Mouse (Mus musculus) T-helper 1 cell (primary cell): ENCODE results near the gene Ptch1.

ENCODE experiments used
- in situ Hi-C: fragments of 300-600 bp; cut with MboI, MseI; formaldehyde crosslinking; loops from one replicate; pipeline ENCODE4 v1.15.1; 2025; ENCODE audit warnings: high pct_unique_total_duplicates

Ptch1 gene

GRCm38 (mm10) chr13:63541510-63541909 lies 31.9 kb downstream of the Ptch1 start:
- in situ Hi-C loops, result no loop called here

- in situ Hi-C loops, result no loop called here
Measured at GRCm38 (mm10) chr13:63540584-63540983, 32.8 kb downstream of the Ptch1 start.

- in situ Hi-C loops, result no loop called here
Measured at GRCm38 (mm10) chr13:63534981-63535380, 38.4 kb downstream of the Ptch1 start.

GRCm38 (mm10) chr13:63530857-63531256 lies 42.5 kb downstream of the Ptch1 start:
- in situ Hi-C loops, result no loop called here

GRCm38 (mm10) chr13:63530371-63530764 lies 43.0 kb downstream of the Ptch1 start:
- in situ Hi-C loops, result no loop called here

- in situ Hi-C loops, result loop anchor here (5.0 kb wide), 1 partner anchor 82 kb away; no protein-coding TSS in a partner anchor
Measured at GRCm38 (mm10) chr13:63529602-63530370, 43.6 kb downstream of the Ptch1 start.

GRCm38 (mm10) chr13:63528852-63529251 lies 44.5 kb downstream of the Ptch1 start:
- in situ Hi-C loops, result loop anchor here (5.0 kb wide), 1 partner anchor 82 kb away; no protein-coding TSS in a partner anchor

GRCm38 (mm10) chr13:63528164-63528675 lies 45.2 kb downstream of the Ptch1 start:
- in situ Hi-C loops, result loop anchor here (5.0 kb wide), 1 partner anchor 81 kb away; no protein-coding TSS in a partner anchor

GRCm38 (mm10) chr13:63525571-63526197 lies 47.7 kb downstream of the Ptch1 start:
- in situ Hi-C loops, result loop anchor here (5.0 kb wide), 1 partner anchor 78 kb away; no protein-coding TSS in a partner anchor

- in situ Hi-C loops, result loop anchor here (5.0 kb wide), 1 partner anchor 78 kb away; no protein-coding TSS in a partner anchor
Measured at GRCm38 (mm10) chr13:63524608-63525570, 48.5 kb downstream of the Ptch1 start.

- in situ Hi-C loops, result no loop called here
Measured at GRCm38 (mm10) chr13:63524061-63524460, 49.3 kb downstream of the Ptch1 start.

- in situ Hi-C loops, result no loop called here
Measured at GRCm38 (mm10) chr13:63522832-63523231, 50.6 kb downstream of the Ptch1 start.

GRCm38 (mm10) chr13:63520110-63520509 lies 53.3 kb downstream of the Ptch1 start:
- in situ Hi-C loops, result no loop called here

GRCm38 (mm10) chr13:63516535-63516934 lies 56.9 kb downstream of the Ptch1 start:
- in situ Hi-C loops, result no loop called here

- in situ Hi-C loops, result no loop called here
Measured at GRCm38 (mm10) chr13:63515542-63515941, 57.9 kb downstream of the Ptch1 start.

GRCm38 (mm10) chr13:63514931-63515360 lies 58.5 kb downstream of the Ptch1 start:
- in situ Hi-C loops, result no loop called here

- in situ Hi-C loops, result no loop called here
Measured at GRCm38 (mm10) chr13:63513374-63514098, 59.9 kb downstream of the Ptch1 start.

- in situ Hi-C loops, result no loop called here
Measured at GRCm38 (mm10) chr13:63512411-63512810, 61.0 kb downstream of the Ptch1 start.

- in situ Hi-C loops, result no loop called here
Measured at GRCm38 (mm10) chr13:63507821-63508220, 65.6 kb downstream of the Ptch1 start.

GRCm38 (mm10) chr13:63507001-63507556 lies 66.3 kb downstream of the Ptch1 start:
- in situ Hi-C loops, result no loop called here
